Mouse (Mus musculus): ENCODE data around the gene Naa11.

Gene Naa11

DNA sequence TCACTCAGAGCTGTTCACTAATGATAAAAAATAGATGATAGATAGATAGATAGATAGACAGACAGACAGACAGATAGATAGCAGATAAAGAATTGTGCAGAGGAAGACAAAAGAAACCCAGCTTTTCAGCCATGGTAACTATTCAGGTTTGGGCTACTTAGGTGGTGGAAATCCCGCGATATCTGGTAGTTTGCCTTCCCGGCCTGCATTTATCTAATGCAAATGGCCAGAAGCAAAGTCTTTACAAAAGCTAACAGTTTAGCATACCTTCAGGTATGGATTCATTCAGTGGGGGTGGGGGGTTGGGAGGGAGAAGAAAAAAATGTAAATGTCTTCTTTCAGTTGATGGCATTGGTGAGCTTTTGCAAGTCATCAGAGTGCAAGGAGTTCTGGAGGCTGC lies 48.0 kb downstream of the Naa11 start:
- DNase-seq, result no peak

DNA sequence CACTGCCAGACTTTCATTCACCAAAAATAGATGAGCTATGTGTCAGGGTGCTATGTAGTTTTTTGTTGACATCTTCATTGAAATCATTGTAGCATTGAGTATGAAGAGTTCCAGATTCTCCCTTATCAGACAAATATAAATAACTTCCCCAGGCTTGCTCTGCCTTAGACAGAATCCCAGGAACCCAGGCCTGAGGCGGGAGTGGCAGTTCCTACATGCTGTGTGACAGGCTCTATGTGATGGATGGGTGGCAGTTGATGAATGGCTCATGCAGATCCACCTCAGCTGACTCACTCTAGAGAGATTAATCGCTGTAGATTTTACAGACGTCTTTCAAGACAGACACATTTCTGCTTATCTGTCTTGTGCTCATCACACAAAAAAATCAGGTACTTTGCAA lies 57.4 kb downstream of the Naa11 start:
- DNase-seq, result no peak
